Mouse (Mus musculus) embryonic fibroblast, embryonic 13.5 days (primary cell): ENCODE data around the gene Kcnab1.

Experiments used
- CTCF ChIP-seq: IDR thresholded peaks from 2 replicates; pipeline ENCODE4 v1.5.1; 2011; ENCODE audit warnings: mild to moderate bottlenecking, control low read depth, low read length, moderate library complexity, borderline replicate concordance; ENCODE audit not compliant: insufficient read depth
- POLR2A ChIP-seq: IDR thresholded peaks from 2 replicates; pipeline ENCODE4 v1.6.1; 2011; ENCODE audit warnings: low read depth, mild to moderate bottlenecking, control low read depth, low read length, moderate library complexity

DNA sequence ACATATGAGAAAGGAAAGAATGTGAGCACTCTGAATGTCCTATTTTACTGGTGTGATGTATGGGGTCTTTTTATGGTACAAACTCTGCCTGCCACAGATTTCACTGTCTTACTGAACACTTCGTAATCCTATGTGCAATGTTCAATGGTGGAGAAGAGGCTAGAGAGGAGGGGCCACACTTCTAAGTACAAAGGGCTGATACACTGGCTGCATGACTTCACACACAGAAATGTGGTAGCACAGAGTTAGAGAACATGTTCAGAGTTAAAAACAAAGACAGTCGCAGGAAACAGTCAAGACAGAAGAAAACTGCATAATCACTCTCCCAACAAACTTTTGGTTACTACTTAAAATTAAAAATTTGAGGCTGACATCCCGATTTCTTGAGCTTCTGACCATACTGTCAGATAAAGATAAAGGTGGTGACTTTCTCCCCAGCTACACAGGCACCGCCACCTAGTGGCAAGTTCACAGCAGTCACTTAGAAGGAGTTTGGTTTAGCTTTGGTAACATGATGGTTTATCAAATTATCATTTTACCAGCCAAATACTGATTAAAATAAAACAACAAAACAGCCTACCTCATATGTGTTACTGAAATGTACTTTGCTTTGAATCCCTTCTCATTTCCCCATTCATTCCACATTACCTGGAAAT is 270.8 kb downstream of the Kcnab1 start:
- TF ChIP-seq CTCF (peak; percentile 59; the same call in 1 of the 2 replicates), POLR2A (no peak)
